Mouse (Mus musculus) urinary bladder, postnatal 36 days (tissue): ENCODE results near the gene Dse.
"Not testable (repeated sequence)": the region's sequence is repeated elsewhere in the genome, so short reads cannot be mapped to it uniquely, and the experiment has no call there.

Experiments used
- DNase-seq, 2 experiments: peaks; one replicate each; pipeline ENCODE4 v3.0.0; 2022; ENCODE audit warnings: low spot score in 2 of 2, mixed read lengths in 1 of 2

The Dse gene

DNA sequence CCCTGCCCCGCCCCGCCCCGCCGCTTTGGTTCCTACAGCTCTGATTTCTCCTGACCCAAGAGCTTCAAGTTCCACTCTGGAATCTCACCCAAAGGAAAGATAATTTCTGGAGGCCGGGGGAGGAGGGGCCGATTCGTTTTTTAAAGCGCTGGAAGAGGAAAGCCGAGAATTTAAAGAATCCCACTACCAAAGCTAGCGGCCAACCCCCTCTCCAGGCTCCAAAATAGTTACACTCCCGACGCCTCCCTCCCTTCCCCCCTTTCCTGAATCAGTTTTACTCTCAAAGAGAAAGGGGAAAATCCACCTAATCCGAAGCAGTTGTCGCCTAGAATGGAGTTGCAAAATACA lies at the start of gene Dse:
Dse (minus strand) TSS at position 213 of the 348 bp plus-strand sequence.
- peak in 1 of 2 experiments; percentile 5 for DNase-seq

DNA sequence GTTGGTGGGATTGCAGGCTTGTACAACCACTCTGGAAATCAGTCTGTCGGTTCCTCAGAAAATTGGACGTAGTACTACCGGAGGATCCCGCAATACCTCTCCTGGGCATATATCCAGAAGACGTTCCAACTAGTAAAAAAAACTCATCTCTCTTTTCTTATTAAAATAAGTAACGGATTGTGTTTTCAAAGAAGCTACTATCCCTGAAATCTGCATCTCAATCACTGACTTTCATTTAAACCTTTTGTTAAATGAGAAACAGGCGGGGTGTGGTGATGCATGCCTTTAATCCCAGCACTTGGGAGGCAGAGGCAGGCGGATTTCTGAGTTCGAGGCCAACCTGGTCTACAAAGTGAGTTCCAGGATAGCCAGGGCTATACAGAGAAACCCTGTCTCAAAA lies 45.3 kb upstream of the Dse start:
- not testable (repeated sequence) for DNase-seq

DNA sequence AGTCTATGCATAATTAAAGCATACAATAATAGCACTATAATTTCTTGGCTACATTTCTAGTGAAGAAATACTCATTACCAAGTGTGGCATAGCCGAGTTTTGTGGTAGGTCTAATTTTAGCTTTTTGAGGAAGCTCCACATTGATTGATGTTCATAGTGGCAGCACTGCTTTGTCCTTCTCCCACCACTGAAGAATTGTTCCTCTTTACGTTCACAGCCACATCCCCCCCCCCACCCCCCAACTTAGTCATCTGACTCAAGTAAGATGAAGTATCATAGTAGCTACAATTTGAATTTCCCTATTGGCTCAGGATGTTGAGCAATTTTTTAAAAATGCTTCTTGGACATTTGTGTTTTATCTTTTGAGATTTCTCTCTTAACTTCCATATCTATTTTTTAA lies 42.1 kb upstream of the Dse start:
- no peak for DNase-seq

DNA sequence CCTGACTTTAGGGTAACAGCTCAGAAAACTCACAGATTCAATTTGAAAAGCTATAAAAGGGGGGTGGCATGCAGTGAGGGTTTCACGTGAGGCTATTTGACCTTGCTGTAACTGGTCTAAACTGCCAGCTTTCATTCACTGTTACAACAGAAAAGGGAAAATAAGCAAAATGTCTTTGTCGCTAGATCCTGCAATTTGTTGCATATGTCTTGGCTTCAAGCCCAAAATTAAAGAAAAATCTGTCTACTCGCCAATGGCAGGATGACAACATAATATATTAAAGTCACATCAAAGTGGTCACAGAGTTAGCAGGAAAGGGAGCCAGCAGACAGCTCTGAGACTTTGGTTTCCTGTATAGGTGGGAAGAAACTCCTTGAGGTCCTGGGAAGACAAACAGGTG lies 40.2 kb upstream of the Dse start:
- no peak for DNase-seq

DNA sequence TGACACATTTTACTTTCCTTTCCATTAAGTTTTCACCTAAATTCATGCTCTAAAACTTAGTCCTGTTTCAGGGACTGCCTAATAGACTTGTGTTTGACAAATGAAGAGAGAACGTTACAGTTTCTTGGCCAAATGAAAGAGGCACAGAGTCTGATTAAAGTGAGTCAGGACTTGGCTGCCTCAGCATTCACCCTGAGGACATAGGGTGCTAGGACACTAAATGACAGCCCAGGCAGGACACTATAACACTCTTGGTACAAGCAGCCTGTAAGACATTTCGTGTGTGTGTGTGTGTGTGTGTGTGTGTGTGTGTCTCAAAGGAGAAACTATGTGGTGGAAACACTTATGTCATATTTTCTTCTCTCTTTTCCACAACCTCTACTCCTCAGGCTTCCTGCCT lies 38.6 kb upstream of the Dse start:
- DNase-seq: no peak

DNA sequence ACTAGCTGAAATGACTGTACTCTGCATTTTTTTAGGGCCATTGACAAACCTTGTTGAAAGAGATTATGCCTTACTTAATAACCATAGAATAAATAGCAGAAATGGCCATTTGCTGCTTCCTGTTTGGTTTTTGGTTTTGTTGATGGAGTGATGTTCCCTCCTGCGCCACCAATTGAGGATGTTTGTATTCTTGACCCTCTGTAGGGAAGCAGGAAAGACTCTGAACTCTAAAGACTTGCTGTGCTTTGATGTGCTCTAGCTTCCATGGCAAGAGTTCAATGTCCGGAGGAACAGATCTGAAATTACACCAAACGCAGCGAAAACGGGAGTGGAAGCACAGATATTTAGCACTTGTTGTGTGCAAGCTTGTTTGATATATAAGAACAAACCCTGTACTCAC lies 37.2 kb upstream of the Dse start:
- no peak for DNase-seq

DNA sequence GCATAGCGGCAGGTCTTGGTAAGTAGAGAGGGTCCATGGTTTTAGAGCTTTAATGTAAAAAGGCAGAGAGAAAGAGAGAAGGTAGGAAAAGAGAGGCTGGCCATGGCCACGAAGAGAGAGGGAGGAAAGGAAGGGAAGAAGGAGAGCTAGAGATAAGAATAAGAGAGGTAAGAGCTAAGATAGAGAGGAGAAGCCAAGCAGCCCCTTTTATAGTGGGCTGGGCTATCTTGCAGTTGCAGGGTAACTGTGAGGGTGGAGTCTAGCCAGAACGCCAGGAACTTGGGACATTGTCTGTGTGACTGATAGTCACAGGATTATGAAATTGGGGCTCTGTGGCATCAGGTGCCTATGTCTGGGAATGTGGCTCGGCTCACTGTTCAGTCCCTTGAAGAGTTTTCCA lies 31.0 kb upstream of the Dse start:
- DNase-seq: no peak

DNA sequence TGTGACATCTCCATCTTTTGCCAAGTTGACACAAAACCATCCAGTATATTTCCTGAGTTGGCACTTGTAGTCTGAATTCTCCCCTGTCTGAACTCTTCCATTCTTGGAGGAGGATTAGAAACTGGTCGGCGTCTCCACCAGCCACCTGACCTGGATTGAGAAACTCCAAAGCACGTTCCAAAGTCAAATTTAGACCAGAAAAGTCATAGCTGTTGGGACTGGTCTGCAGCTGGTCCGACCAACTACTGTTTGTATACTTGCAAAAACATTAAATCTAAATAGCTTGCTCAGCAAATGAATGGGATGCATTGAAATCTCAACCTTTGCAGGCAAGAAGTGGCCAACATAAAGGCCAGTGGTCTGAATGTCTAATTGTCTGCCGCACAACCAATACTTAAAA lies 29.1 kb upstream of the Dse start:
- no peak for DNase-seq

DNA sequence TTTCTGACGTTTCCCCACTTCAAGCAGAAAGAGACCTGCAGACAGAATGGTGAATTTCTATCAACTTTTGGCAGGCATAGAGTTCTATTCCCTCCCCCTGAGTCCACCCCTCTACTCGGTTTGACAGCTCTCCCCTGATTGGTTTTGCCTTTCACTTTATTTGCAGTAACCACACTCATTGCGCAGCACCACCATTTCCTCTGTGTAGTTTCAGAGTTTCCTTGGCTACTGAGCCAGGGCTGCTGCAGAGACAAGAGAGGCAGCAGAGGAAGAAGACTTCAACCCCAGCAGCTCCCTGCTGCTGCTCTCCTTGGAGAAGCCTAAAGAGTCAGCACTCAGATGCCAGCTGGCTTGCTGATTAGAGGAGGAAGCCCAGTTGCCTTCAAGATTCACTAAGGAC lies 27.9 kb upstream of the Dse start:
- no peak for DNase-seq

DNA sequence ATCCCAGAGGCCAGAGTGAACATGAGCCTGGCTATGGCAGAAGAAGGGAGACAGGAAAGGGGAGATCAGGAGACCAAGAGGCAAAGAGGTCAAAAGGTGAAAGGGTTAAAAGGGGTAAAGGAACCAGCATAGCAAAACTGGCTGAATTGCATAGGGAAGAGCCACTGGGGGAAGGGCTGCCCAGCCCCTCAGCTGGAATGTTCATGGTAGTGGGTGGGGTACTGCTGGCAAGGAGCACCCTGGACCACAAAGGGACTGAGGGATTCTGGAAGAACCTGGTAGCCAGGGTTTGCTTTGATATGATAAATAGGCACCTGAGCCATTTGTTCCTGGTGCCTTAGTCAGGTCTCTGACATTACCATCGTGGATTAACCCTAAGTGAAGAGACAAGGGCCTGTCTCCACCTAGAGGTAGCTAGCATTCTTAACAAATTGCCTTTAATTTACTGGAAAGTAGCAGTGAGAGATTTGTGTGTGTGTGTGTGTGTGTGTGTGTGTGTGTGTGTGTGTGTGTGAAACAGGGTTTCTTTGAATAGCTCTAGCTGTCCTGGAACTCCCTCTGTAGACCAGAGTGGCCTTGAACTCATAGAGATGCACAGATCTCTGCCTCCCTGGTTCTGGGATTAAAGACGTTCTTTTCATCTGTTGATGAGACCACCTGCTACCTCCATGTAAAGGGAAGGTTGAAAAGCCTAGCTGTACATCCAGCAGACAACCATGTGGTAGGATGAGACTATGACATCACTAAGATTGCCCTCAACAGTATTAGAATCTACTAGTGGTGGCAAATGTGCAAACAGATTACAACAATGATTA lies 26.6 kb upstream of the Dse start:
- DNase-seq: no peak

DNA sequence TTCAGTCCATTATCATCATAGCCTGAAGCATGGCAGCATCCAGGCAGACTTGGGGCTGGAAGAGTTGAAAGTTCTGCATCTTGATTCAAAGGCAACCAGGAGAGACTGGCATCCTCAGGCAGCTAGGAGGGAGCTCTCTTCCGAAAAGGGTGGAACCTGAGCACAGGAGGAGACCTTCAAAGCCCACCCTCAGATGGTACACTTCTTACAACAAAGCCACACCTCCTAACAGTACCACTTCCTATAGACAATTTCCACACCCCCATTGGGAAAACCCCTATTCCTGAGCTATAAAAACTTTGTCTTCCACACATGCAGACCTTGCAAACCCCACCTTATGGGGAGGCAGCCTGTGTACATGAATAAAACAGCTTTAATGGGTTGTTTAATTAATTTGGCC lies 25.9 kb upstream of the Dse start:
- no peak for DNase-seq

DNA sequence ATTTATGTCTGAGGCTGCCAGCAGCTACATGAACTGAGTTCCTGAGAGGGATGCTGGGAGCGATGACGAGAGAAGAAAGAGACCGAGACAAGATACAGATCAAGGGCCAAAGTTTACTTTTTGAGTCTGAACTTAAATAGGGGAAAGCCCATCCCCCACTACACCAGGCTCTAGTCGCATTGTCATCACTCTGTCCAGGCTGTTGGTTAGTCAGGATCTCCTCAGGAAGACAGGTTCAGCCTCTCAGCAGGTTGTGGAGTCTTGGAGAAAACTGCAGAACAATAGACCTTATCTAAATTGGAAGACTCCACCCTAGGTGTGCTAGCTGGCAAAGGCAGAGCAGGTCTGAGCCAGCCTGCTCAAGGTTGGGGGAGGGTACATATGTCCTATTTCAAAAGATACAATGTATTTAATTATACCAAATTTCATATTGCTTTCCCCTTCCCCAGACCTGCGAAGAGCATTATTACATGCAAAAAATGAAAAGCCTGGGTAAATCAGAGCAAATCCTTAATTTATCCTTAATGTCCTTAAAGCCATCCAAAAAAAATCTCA lies 22.7 kb upstream of the Dse start:
- DNase-seq: no peak

DNA sequence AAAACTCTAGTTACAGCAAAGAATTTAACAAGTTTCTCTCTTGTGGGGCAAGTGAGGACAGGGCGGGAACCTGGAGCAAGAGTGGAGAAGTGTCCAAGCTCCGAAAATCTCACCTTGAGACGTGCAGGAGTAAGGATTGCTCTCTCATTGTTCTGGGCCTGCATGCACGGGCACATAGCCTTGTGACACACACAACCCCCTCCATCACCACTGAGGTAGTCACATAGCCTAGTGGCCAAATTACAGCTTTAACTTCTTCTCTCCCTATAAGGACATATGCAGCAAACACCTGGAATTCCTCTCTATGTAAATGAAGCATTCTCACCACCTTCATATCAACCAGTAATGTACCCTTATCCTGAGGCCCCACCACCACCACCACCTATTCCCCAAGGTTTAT lies 22.0 kb upstream of the Dse start:
- no peak for DNase-seq

DNA sequence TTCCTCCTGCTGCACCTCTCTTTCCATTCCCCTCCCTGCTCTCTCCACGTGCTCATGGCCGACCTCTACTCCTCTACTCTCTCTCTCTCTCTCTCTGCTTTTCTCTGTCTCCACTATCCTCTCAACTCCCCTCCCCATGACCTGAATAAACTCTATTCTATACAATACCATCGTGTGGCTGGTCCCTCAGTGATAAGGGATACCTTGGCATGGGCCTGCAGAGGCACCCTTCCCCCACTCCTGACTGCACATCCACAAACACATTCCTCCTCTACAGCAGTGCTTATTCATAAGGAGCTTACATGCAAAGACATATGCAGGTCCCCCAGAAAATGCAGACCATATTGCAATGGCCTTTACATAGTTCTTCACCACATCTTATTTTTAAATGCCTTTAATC lies 16.1 kb upstream of the Dse start:
- no peak for DNase-seq

DNA sequence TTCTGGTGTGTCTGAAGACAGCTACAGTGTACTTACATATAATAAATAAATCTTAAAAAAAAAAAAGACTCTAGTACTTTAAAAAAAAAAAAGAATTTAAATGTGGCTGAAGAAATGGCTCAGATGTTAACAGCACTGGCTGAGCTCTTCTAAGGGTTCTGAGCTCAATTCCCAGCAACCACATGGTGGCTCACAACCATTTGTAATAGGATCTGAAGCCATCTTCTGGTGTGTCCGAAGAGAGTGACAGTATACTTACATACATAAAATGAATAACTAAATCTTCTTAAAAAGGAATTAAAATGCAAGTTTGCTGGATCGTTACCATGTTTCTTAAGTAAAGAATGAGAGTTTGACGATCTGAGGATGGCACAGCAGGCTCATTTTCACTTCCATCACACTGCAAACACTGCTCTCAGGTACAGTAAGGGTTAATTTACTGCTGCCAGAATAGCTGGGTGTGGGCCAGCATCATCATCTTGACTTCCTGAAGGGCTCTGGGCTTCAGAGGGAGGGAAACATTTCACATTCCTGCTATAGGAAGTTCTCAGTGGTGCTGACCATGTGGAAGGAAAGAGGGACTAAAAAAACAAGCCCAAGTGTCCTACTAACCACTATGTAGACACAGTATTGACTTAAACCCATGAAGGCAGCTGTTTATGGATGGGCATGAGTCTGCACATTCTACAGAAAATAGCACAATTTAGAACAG lies 14.6 kb upstream of the Dse start:
- DNase-seq: no peak

DNA sequence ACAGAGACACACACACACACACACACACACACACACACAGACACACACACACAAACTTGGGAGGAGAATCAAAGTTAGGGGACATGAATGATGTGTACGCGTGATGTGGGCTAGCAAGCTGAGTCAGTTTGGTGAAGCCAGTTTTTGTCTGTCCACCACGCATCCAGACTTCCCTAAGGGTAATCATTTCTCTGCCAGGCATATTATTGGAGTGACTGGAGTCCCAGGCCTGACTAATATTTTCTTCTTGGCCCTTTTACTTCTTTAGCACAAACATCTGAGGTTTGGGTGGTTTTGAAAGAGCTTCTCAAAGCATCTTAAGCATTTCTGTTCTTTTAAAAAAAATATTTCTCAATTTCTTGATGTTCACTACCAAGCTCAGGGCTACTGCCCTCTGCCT lies 10.7 kb upstream of the Dse start:
- no peak for DNase-seq

DNA sequence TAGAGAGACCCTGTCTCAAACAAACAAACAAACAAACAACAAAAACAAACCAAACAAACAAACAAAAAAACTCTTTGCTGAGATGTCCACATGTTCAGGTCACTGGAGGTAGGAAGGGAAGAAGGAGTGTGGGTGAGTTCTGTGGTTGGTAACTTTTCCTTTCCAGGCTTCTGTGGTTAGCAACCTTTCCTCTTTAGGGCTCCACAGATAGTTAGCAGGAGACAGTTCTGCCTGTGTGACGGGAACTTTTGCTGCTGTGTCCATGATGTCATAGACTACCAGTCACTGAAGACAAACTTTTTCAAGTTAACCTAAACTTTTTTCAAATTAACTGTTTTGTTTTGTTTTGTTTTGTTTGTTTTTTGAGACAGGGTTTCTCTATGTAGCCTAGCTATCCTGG lies 8.2 kb upstream of the Dse start:
- DNase-seq: no peak

DNA sequence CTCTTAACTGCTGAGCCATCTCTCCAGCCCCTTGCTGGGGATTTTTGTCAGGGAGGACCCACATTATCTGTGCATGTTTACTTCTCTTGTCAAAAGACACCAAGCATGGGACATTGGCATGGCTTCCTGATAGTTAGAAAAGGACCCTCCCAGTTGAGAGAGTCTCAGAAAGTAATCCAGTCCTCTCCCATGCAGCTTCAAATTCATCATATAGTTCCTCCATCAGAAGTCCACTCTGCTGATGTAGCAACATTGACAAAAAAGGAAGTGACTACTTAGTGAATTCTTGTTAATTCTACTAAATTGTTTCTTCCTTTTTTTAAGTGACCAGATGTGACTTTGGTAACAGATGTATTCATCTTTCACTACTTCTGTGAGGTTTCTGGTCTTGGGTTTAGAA lies 2.4 kb upstream of the Dse start:
- DNase-seq: no peak

DNA sequence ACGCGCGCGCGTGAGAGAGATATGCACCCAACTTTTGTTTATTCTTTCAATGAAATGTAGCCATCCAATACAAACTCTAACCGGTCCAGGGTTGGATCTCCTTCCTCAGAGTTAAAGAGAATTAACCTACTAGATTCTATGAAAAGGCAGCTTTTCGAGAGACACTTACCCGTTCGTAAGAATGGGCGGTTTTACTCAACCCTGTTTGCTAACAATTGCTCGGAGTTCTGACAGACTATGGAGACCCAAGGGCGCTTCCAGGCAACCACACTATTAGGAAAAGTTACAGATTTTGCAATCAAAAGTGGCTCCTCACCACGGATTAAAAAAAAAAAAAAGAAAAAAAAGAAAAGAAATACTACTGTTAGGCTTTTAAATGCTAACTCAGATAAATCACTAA lies 516 bp upstream of the Dse start:
- DNase-seq: no peak

DNA sequence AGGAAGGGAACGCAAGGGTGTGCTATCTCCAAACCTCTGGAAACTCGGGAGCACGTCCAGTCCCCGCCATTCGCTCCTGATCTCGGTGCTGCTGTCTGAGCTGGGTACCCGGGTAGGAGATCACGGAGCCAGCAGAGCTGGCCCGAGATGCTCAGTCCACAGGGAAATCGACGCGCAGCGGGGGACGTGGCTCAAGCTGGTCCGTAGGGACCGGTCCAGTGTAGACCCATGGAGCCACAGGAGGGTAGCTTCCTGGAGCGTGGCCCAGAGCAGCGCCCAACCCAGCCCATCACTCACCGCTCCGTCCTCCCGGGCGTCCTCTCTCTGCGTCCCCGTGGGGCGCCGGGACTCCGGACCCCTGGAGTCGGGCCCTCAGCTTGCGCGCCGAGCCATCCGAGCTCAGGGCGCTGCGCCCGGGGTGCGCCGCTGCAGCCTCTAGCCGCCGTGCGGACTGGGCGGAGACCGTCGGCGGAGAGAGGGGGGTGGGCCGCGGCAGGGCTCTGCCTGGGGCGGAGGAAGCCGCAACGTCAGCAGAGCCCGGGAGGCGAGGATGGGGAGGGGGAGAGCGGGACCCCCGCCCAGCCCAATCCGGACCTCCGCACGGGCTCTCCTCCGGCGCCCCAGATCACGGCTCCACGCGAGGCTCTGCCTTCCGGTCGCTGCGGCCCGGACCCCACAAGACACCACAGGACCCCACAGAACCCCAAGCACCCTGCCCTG lies 572 bp downstream of the Dse start:
- DNase-seq: peak; percentile 50 to 62

DNA sequence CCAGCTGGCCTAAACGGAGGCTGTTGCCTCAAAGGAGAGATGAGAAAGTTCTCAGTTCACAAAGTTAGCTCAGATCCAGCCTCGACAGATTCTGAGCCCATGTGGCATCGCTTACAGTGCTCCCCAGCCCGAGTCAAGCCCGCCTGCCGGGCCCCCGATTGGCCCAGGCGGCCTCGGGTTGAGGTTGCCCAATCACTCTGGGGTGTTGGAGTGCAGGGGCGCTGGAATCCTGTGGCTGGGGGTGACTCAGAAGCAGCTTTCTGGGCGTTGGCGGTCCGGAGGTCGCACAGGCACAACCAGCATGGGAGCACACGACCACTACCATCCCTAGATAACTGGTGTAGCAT lies 1.1 kb downstream of the Dse start:
- peak; percentile 13 to 51 for DNase-seq

DNA sequence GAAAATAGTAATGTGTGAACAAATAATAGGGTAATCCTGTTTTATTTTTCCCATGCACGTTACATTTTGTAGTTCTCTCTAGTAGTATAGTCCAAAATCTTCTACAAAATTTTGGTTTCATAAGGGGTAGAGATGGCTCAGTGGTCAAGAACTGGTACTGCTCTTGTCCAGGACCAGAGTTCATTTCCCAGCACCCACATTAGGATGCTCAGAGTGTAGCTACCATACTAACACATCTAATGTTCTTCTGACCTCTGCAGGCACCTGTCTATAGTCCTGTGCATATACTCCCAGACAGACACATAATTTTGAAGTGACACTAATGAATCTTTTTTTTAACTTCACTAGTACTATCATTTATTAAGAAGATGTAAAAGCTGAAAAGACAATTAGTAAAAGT lies 1.7 kb downstream of the Dse start:
- no peak for DNase-seq

DNA sequence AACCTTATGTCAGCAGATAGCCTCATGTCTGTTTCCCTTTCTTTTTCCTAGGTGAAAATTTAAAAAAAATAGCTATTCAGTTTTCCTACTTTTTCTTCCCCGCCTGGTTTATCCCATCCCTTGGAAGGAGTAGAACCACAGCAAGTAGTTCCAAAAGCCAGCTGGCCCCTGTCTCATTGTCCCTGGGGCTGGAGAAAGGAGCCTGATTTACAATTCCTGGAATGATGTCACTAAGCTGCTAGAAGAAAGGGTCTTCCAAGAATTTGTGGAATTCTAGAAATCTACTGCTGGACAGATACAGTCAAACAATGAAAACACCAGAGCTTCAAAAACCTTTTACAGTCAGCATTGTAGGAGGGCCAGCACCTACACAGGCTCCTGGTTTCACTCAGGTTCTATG lies 6.8 kb downstream of the Dse start:
- peak in 1 of 2 experiments; percentile 14 for DNase-seq
